Mouse (Mus musculus) embryonic fibroblast, embryonic 13.5 days (primary cell): ENCODE measurements around the gene Tatdn3.

Experiments used
- CTCF ChIP-seq: IDR thresholded peaks from 2 replicates; pipeline ENCODE4 v1.5.1; 2011; ENCODE audit warnings: mild to moderate bottlenecking, control low read depth, low read length, moderate library complexity, borderline replicate concordance; ENCODE audit not compliant: insufficient read depth
- POLR2A ChIP-seq: IDR thresholded peaks from 2 replicates; pipeline ENCODE4 v1.6.1; 2011; ENCODE audit warnings: low read depth, mild to moderate bottlenecking, control low read depth, low read length, moderate library complexity

GRCm38 (mm10) chr1:190998027-190998426 lies 64.7 kb downstream of the Tatdn3 start:
- TF ChIP-seq CTCF (no peak), POLR2A (no peak)
